Mouse (Mus musculus) olfactory bulb, adult 2 months (tissue): Measurements from ENCODE around the gene Platr17.
A peak's percentile ranks its signal among the peaks of the same experiment; 100 is the strongest.

Experiments used
- CTCF ChIP-seq: fragments of 200-500 bp; IDR thresholded peaks from 2 replicates; pipeline ENCODE4 v1.5.1; 2012; ENCODE audit warnings: low read depth, mild to moderate bottlenecking, low read length, moderate library complexity; ENCODE audit not compliant: insufficient read depth
- POLR2A ChIP-seq: fragments of 200-500 bp; IDR thresholded peaks from 2 replicates; pipeline ENCODE4 v1.6.1; 2012; ENCODE audit warnings: mild to moderate bottlenecking, low read depth, low read length, moderate library complexity; ENCODE audit not compliant: insufficient read depth

DNA sequence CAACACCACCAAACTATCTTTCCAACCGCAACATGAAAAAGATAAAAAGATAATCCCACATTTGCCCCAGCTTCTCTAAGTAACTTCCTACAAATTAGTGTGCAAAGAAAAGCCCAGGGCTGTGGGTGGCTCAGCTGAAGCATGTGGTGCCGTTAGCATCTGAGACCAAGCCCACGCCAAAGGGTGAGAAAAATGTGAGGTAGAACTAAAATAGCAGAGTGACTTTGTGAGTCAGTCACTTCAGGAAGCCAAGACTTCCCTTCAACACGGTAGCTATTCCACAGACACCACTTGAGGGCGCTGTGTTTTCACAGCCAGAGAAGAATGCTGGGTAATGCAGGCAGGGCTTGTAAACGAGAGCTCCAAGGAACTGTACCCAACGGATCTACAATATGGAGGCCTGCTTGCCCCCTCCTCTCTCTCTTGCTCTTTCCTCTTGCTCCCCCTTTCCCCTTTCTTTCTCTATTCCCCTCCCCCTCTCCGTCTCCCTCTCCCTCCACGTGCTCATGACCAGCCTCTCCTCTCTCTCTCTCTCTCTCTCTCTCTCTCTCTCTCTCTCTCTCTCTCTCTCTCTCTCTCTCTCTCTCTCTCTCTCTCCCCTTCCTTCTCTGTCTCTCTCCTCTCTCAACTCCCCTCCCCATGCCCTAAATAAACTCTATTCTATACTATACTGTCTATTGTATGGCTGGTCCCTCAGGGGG lies 39.5 kb upstream of the Platr17 start:
- TF ChIP-seq POLR2A (no peak), CTCF (peak; percentile 37; the same call in 1 of the 2 replicates)
